Mouse (Mus musculus) cerebellum, adult (tissue): ENCODE data around the gene Plvap.
A peak's percentile ranks its signal among the peaks of the same experiment; 100 is the strongest.
"Not testable (repeated sequence)": the region's sequence is repeated elsewhere in the genome, so short reads cannot be mapped to it uniquely, and the experiment has no call there.

ENCODE experiments used
- ATAC-seq: cut with Nextera tagmentation; 2 replicates; pipeline ENCODE4 v1.9.2; 2017; ENCODE audit warnings: mild to moderate bottlenecking, moderate library complexity, mixed read lengths; ENCODE audit not compliant: insufficient number of reproducible peaks, low FRiP score, low TSS enrichment

Plvap gene

DNA sequence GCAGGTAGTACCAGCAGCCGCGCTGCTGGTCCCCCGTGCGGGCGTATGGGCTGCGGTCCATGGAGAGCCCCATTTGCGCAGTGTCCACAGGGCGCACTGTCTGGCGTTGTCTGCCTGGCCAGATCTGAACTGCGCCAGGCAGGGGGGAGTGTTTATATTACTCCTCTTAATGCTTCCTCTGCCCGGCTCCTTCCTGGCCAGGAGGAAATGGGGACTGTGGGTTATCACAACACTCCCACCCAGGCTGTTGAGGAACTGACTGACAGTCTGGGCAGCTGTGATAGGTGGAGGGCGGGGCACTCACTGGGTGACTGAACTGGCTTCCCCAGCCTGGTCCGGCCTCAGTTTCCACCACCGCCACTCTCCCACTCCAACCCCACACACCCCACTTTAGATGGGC lies at the start of gene Plvap:
Gene Plvap, minus strand, starts transcription at position 109 of the 400 bp plus-strand sequence.
- no peak for ATAC-seq

DNA sequence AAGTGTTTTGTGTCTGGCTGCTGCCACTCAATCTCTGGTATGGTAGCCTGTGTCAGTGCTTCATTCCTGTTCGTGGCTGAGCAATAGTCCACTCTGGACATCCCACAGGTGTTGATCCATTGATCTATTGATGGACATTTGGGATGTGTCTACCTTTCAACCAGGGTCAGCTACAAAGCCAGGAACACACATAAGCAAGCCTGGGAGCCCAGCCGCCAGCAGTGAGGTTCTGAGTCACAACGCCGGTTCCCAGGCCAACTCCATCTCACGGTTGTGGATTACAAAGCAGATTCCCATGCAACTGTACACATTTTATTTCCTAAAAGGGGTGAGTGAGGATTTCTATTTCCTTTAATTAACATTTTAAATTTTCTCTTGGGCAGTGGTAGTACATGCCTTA lies 49.2 kb upstream of the Plvap start:
- no peak for ATAC-seq

DNA sequence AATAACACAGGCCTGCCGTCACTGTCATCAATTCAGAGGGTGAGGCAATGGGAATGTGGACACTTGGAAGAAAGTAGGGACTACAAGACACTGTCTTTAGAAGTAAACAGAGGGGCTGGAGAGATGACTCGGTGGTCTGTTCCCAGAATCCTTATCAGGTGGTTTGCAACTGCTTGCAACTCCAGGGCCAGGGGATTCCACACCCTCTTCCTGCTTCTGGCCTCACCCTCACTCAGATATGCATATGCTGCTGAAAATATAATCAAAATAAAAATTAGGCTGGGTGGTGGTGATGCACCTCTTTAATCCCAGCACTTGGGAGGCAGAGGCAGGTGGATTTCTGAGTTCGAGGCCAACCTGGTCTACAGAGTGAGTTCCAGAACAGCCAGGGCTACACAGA lies 48.5 kb upstream of the Plvap start:
- no peak for ATAC-seq

DNA sequence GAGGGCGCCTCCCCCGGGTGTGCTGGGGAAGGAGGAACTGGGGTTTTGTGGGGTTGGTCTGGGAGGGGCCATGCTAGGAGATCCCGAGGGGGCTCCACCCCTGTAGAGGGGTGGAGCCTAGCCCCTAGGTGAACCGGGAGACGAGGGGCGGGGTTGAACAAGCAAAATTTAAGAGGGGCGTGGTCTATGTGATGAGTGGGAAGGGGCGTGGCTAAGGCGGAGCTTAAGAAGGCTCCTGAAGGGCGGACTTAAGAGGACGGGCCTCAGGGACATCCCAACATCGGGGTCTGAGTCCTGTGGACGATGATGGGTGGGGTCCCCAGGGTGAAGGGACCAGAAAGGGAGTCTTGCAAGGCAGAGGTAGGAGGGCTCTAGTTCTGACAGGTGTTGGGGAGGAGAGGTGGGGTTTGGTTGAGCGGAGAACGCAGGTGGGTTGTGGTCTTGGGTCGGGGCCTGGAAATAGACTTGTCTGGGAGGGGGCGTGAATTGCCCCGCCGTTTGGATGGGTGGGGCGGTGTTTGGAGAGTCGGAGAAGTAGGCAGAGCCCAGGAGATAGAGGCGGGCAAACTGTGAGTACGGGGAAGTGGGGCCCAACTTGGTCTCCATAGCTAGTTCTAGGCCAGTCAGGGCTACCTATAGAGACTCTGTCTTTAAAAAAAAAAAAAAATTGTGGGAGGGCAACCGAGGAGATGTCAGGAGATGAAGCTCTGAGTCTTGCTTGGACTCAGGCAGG lies 47.6 kb upstream of the Plvap start:
- ATAC-seq, result no peak

DNA sequence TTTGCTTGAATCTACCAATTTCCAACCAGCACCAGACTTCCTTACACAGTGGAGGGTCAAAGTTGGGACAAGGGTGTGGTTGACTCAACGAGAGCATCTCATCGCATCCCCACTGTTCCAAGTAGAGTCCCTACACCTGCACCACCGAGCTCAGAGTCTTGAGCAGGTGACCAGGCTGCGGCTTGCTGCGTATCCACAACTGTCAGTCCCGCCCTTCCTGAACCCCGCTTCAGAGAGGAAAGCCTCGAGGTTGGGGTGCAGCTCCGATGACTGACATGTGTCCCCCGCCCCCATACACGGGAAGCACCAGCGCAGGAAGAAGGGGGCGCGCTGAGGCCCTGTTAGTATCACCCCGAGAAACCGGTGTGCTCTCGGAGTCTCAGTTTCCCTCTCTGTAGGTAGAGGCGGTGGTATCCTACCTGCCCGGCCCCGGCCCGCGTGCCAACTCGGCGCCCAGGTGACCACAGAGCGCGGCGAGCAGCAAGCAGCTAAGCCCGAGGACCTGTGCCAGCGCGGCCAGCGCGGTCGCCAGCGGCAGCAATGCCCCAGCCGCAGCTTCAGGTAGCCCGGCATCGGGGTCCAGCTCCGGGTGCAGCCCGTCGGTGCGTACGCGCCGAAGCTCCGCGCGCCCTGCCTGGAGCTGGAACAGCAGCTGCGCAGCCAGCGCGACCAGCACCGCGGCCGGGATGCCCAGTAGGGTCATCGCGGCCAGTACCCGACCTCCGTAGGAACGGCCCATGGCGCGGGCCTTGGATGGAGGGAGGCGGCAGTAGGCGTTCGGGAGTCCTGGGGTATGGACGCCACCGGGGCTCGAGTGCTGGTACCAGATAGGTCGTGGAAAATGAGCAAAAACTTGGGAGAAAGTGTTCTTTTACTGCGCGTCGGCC lies 46.8 kb upstream of the Plvap start, which contains the start of gene Tmem221:
Gene Tmem221, minus strand, starts transcription at position 801 of the 887 bp plus-strand sequence.
- no peak for ATAC-seq

DNA sequence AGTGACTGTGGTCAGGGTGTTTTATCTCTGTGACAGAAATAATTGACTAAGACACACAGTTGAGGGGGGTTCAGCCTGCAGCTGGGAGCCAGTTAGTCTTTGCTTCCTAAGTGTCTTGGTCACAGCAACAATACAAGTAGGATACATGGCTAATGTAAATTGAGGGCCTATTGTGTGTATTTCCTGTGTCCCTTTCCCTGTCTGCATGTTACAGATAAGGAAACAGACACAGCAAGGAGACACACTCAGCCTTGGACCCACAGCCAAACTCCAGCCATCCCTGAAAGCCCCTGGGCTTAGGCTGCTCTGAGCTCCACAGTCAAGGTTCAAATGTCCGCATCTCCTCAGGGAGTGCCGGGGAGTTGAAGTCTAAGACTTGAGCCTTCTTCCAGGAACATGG lies 43.1 kb upstream of the Plvap start:
- no peak for ATAC-seq

DNA sequence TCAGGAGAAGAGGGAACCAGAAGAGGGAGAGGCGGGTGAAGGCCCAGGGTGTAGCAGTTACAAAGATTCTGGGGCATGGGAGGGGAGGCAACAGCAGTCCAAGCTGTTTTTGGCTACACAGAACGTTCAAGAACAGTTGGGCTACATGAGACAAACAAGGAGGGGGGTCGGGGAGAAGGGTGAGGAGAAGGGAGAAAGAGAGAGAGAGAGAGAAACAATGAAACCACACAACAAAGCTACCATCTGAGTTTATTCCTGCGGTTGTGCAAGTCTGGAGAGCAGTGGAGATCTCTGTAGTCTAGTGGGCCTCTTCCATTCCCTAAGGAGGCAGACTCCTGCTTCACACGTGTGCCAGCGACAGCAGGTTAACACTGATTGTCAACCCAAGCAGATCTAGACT lies 42.4 kb upstream of the Plvap start:
- no peak for ATAC-seq

DNA sequence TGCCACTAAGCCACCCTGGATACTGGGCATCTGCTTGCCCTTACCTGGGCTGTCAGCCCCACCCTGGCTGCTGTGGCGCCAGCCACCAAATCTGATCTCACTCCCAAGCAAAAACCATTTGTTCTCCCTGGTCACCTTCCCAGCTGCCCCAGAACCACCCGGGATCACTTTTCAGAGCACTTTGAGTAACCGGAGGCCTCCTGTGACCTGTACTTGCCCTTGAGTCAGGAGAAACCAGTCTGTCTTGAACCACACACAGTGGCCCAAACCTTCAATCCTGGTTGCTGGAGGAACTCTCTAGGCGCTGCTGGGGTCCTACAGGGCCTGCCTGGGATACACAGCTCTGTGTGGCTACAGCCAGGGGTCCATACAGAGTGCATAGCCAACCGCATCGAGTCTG lies 41.2 kb upstream of the Plvap start:
- ATAC-seq, result no peak

DNA sequence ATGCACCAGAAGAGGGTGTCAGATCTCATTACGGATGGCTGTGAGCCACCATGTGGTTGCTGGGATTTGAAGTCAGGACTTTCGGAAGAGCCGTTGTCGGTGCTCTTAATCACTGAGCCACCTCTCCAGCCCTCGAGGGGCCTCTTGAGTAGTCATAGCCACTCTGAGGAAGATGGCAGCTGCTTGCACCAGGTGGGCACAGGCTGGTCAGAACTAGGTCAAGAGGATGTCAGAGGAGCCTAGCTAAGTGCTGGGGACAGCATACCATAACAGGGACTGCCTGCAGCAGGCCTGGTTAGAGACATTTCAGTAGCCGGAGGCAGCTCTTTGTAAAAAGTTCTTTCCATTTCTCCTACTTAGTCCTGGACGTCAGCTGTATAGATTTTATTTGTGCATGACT lies 39.2 kb upstream of the Plvap start:
- no peak for ATAC-seq

DNA sequence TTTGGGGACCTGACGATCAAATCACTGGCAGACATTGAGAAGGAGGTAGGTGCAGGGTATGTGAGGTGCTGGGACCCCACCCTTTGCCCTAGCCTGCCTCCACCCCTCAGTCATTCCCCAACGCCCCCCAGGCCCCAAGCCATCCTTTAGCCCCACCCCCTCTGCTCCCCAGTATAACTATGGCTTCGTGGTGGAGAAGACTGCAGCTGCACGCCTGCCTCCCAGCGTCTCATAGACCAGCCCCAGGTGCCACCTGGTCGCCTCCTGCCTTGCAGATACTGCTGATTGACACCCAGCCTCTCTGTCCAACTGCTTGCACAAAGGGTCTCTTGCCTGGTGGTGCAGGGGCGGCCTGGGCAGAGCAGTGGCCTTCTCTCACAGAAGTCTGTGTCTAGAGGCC lies 36.0 kb upstream of the Plvap start:
- ATAC-seq, result no peak

DNA sequence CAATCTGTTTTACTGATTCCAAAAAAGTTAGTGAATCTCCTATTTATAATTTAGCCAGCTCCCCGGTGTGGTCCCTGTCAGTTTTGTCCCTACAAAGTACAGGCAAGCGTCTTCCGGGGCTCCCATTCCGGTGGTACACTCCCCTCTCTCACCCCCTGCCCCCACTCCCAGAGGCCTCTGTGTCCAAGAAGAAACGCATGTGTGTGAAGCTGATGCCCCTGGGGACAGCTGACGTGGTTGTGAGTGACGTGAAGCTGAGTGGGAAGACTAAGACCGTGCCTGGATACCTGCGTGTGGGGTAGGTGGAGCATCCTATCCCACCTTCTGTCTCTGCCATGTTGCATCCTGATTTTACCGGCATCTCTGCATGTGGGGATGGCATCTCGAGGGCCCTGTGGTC lies 33.5 kb upstream of the Plvap start:
- no peak for ATAC-seq

DNA sequence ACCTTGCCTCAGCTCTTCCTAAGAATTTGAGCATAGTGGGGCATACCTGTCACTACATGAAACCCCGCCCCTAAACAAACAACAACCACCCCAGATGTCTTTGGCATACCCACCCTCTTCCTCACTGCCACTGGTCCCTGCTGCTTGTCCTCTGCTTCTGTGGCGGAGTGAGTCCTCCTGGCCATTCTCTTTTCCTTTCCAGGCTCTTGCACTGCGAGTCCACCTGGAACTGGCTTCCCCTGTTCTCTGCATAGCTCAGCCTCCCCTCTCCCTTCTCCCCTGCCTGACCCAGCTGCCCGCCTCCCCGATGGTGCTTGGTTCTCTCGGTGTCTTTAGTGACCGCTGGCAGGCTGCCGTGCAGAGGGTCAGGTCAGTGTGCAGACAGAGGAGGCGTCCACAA lies 32.2 kb upstream of the Plvap start:
- no peak for ATAC-seq

DNA sequence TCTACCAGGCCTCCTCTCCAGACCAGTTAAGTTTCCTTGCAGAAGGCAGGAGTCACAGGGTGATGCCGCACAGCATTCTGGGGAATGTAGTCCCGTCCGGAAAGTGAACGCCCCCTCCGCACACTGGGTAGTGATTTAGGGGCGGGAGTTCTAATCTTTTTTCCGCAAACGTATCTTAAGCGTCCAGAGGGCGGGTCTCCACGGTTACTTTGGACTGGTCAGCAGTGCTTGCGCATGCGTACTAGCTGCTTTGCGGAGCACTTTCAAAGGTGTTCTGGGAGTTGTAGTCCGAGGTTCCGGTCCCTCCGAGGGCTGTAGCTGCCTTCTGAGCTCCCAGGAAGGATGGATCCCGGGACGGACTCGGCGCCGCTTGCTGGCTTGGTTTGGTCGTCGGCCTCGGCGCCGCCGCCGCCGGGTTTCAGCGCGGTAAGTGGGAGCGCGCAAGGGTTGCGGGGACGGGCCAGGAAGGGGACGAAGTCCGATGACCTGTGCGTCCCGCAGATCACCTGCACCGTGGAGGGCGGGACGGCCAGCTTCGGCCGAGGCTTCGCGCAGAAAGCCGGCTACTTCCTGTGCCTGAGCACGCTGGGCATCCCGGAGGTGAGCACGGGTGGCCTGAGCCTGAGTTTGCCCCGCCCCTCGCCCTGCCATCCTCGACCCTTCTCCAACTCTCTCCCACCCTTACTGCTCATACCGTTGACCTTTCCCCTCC lies 31.2 kb upstream of the Plvap start, which contains the start of gene Mvb12a:
Gene Mvb12a, plus strand, starts transcription at position 291 of the 712 bp plus-strand sequence.
- peak; percentile 94 for ATAC-seq

DNA sequence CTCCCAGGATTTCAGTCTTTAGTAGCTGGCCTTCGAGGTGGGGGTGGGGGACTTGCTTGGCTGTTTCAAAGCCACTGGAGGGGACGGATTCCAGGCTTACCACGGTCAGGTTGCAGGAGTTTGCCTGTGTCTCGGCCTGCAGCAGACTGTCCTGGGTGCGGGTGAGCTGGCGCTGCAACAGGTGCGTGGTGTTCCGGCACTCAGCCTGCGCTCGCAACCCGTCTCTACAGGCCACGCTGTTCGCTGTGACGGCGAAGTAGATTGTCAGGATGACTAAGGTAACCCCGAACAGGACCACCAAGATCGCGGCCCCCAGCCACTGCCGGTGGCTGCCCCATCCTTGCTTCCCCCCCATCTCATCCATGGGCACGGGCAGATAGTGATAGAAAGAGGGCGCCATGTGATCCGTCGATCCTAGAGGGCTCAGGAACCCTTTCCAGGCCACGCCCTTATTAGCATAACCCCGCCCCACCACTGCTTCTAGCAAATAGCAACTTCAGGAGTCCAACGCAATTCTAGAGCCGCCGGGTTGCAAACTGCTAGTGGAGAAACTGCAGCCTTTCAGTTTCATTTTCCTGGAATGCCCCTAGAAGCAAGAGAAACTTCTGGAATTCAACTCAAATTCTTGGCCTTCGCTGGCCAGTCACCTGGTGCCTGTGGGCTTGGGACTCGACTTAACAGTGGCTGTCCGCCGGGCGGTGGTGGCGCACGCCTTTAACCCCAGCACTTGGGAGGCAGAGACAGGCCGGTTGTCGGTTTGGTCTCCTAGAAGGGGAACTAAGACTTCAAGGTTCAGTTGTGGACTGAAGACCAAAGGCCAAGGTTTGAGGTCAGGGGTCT lies 25.7 kb upstream of the Plvap start, which contains the start of gene Bst2:
Gene Bst2, minus strand, starts transcription at position 429 of the 840 bp plus-strand sequence.
- ATAC-seq, result no peak

DNA sequence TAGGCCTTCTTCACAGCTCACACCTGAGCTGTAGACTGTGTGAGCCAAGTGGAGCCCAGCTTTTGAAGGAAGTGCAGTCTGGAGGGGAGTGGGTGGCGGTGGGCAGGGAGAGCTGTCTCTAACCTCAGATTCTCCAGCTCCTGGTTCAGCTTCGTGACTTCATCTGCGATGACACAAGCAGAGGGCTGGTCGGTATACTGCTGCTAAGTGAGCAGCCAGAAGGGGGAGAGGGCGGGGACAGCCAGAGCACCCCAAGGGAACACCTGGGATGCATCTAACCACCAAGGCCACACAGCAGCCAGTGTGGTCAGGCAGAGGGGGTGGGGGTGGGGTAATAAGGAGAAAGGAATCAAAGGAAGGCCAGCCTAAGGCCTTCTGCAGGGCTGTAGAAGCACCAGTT lies 24.1 kb upstream of the Plvap start:
- no peak for ATAC-seq

DNA sequence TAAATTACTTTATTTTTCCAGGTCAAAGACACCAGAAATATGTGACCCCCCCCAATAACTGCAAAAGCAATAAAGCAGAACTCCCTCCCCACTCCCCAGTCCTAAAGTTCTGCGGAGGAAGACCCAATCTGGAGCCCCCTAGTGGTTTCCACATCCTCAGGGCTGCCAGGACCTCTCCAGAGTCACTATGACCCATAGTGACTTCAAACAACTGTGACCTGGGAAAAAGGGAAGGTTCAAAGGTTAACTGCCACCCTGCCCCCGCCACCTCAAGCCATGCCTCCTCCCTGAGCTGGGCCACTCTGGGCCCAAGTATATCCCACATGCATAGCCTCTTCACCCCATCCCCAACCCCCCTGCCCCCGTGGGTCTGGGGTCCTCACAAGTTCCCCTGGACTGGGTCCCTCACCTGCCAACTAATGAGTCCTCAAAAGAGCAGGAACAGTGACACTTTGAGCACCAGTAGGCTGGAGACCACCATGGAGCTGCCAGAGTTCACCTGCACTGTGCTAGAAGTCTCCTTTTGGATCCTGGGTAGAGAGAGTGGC lies 22.8 kb upstream of the Plvap start:
- ATAC-seq, result no peak

DNA sequence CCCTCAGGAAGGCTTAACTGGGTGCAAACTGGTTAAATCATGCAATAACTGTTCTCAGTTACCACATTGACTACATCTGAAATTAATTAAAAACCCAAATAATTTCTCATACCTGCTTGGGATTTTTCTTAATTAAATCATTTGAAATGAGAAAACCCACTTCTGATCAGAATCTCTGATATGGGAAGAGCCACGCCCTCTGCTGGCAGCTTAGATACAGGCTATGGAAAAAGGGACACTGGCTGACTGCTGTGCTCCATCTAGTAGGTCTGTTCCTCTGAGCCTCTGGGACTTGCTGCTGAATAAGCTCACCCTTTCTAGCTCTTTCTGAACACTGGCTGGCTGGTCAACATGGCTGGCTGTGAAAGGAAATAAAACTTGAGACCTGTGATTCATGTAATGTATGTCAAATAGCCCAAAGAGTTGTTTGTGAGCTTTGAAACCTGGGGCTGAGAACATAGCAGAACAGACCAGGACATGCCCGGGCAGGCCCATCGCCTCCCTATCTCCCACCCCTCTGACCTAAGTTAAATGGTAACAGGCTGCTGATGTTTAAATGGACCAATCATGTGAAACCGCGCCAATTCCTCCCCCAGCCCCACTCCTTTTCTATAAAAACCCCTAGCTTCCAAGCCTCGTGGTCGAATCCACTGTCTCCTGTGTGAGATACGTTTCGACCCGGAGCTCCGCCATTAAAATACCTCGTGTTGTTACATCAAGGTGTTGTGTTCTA lies 19.3 kb upstream of the Plvap start:
- not testable (repeated sequence) for ATAC-seq

DNA sequence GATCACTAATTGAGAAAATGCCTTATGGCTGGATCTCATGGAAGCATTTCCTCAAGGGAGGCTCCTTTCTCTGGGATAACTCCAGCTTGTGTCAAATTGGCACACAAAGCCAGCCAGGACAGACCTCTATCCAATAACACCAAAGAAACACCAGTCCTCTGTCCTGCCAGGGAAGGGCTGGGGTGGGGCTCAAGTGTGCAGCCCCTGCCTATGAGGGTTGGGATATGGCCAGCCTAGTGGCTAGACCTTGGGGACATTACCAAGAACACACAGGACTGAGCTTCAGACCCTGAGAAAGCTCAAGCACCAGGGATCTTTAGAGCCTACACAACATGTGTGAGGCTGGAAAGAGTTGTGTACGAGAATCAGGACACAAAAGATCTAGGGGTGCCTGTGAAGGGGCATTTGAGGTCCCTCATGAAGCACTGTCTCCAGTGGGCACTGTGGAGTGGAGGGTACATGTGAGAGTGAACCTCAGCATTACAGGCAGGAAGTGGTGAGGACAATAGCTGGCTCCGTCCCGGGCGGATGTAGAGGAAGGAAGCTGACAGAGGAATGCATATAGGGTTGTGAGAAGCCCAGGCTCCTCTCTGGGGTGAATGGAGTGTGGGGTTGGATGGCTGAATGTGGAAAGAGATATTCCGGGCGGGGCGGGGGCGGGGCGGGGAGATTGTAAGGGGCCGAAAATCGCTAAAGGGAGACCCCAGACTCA lies 17.0 kb upstream of the Plvap start:
- ATAC-seq, result no peak
